Mouse (Mus musculus) gastrocnemius, postnatal 14 days (tissue): ENCODE measurements around the gene Asap3. TPM values are rescaled to one million over a fixed set of nuclear protein-coding genes. Genes with fewer than 3 reads are reported as not detected.

Experiments used
- DNase-seq: peaks from one replicate; pipeline ENCODE4 v3.0.0; 2021; ENCODE audit warnings: mixed read lengths
- intact Hi-C: fragments of 180-260 bp; cut with DNase I; formaldehyde crosslinking; loops from one replicate; pipeline ENCODE4 v1.15.1; 2025; ENCODE audit warnings: low total_unique reads
- total RNA-seq, 2 experiments: library from RNA; stranded (reverse); gene quantifications; 2 replicates each; pipeline ENCODE4 v1.2.3; 2021

Gene Asap3
- total RNA-seq, 2 experiments from 2014 or later = 4.0 to 5.9 TPM

DNA sequence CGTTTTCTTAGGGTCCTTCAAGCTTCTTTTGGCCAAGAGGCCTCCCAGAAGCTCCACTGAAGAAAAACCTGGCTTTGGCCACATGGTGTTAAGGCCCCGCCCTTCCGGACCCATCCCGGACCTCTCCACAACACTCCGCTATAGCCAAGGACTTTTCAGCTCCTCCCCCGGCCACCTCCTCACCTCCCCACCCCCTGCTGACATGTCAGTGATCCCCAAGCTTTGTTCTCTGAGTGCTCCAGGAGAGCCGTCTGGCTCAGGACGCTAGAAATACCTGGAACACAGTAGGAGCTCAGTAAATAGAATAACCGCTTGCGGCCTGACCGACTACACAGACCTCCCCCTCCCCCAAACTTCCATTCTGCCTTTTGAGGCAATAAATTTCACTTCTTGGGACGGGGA is 40.4 kb downstream of the Asap3 start:
- DNase-seq = peak; percentile 40
- intact Hi-C loops = no loop called here

- intact Hi-C loops = no loop called here
These were observed 41.2 kb downstream of the Asap3 start for GRCm38 (mm10) chr4:136247386-136247728.

GRCm38 (mm10) chr4:136247729-136248463 is 41.7 kb downstream of the Asap3 start, which contains the start of gene Tcea3:
Tcea3 (plus strand) TSS chr4:136247729.
- intact Hi-C loops = no loop called here
- peak; percentile 82 for DNase-seq

More at GRCm38 (mm10) chr4:136247386-136247728, 41.2 kb downstream of the Asap3 start:
- no peak for DNase-seq

DNA sequence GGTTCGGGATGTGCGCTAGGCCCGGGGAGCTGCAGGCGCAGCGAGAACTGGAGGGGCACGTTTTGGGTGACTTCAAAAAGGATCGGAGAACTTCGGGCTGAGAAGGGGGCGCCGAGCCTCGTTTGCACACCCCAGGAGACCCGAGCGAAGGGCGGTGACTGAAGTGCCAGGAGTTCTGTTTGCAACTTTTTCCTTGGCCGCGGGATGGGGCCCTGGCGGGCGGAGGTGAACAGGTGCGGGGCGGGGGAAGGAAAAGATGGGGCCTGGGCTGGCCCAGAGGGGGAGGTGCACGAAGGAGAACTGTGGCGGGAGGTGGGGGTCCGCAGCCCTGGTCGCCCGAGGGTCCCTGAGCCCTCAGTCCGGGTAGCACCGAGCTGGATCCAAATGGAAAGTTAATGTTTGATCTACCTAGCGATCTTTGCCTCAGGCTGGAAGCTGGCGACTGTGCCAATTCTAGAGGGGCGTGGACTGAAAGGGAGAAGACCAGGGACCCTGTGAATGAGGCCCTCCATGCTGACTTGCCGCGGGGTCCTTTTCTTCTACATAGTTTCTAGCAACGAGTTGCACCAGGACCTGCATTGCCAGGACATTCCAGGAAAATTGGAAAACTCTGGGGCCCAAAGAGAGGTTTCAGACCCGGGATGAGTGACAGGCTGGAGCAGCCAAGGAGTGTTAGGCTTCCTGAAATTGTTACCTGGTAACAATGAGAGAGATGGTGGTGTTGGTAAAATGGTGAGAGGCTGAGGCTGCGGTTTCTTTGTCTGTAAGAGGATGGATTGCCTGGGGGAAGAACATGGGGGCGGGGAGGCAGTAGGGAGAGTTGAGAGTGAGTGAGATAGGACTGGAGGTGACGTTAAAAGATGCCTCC is 42.5 kb downstream of the Asap3 start:
- DNase-seq = peak; percentile 71
- intact Hi-C loops = no loop called here

DNA sequence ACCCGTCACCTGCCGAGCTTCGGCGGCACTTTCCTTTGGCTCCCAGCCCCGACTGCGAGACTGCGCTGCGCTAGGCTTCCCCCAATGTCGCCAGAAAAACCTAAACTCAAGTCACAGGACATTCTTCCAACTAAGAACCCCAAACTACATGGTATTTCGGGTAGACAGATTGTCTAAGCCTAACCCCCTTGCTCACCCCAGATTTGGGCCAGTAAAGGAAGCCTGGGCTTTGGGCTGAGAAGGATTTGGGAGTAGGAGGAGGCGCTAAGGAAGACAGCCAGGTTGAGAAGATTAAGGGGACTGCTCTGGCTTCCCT is 43.1 kb downstream of the Asap3 start:
- DNase-seq = no peak
- intact Hi-C loops = no loop called here

DNA sequence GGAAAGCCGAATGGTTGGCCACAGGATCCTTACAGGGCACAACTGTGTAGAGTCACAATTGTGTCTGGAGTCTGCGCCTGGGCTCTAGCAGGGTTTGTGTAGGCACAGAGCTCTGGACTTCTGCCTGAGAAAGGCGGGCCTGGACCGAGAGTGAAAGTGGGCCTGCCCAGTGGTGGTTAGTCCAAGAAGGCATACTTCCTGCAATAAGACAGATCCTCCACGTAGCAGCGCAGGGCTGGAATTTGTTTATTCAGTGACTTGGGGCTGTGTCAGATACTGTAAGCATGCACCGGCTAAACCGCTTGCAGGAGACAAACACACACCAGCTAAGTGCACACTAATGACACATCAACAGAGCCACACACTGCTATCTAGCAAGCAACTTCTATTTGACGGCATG is 43.6 kb downstream of the Asap3 start:
- intact Hi-C loops = no loop called here

GRCm38 (mm10) chr4:136255919-136256318 is 49.8 kb downstream of the Asap3 start:
- DNase-seq = no peak
- intact Hi-C loops = loop anchor here (5.0 kb wide), 1 partner anchor 71 kb away; no protein-coding TSS in a partner anchor

More for the DNA sequence above, 43.6 kb downstream of the Asap3 start:
- peak; percentile 76 for DNase-seq

DNA sequence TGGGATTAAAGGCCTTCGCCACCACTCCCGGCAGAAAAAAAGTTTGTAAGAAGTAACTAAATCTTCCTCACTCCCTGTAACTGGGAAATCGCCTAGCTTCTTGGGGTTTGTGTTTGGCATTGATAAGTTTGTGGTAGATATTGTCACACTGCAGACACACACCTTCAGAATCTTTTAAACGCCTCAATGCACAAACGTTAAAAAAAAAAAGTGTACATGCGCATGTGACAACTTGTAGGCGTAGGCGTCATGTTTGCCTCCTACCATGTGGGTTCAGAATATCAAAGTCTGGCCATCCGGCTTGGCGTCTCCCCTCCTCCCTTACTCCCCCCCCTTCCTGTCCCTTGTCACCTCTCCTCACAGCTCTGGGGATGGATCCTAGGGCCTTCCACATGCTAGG is 50.5 kb downstream of the Asap3 start:
- no peak for DNase-seq
- intact Hi-C loops = loop anchor here (5.0 kb wide), 1 partner anchor 71 kb away; no protein-coding TSS in a partner anchor

- intact Hi-C loops = loop anchor here (5.0 kb wide), 1 partner anchor 67 kb away; no protein-coding TSS in a partner anchor
- no peak for DNase-seq
These were observed 53.8 kb downstream of the Asap3 start for GRCm38 (mm10) chr4:136259916-136260315.

GRCm38 (mm10) chr4:136260491-136261180 is 54.5 kb downstream of the Asap3 start:
- intact Hi-C loops = no loop called here
- DNase-seq = peak; percentile 85

DNA sequence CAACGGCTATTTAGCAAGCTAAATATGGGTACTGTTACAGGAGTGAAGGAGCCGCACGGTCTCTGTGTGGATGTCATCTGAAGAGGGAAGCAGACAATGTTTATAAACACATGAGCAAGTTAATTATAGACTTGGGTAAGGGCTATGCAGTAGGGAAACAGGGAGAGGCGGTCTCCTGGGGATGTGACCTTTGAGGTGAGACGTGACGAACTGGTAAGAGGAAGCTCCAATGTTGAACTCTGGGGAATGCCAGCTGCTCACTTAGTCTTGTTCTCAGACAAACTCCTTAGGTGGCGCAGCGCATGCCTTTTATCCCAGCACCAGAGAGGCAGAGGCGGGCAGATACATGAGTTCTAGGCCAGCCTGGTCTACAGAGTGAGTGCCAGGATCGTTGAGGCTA is 55.7 kb downstream of the Asap3 start:
- DNase-seq = no peak
- intact Hi-C loops = no loop called here

- DNase-seq = no peak
- intact Hi-C loops = no loop called here
These were observed 57.4 kb downstream of the Asap3 start for GRCm38 (mm10) chr4:136263555-136263954.

- intact Hi-C loops = no loop called here
- no peak for DNase-seq
These were observed 60.7 kb downstream of the Asap3 start for GRCm38 (mm10) chr4:136266716-136267343.

DNA sequence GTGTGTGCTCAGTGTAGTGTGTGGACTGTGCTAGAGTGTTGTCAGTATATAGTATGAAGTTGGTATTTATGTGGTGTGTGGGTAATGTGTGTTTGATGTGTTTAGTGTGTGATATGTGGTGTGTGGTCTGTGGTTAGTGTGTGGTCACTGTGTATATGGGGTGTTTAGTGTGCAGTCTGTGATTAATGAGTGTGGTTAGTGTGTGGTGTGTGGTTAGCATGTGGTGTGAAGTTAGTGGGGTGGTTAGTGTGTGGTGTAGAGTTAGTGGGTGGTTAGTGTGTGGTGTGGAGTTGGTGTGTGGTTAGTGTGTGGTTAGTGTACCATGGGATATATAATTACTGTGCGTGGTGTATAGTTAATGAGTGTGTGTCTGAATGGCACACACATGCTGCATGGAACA is 62.7 kb downstream of the Asap3 start:
- DNase-seq = no peak
- intact Hi-C loops = no loop called here

GRCm38 (mm10) chr4:136270648-136271047 is 64.5 kb downstream of the Asap3 start:
- intact Hi-C loops = no loop called here
- peak; percentile 56 for DNase-seq

DNA sequence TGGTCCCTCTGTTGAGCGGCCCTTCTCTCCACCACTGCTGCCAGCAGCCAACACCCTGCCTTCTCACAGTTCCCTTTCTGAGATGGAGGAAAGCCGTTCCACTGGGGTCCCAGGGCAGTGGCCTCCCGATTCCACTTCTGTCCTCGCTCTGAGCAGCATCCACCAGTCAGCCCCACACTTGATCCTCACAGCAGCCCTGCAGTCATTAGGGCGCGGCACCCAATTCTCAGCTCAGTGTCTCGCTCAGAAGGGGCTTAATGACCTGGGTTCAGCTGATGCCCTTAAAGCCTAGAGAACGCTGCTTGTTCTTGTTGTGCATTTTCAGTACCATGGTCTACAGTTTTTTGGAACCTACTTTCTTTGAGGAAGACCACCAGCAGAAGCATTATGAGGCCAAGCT is 74.9 kb downstream of the Asap3 start:
- intact Hi-C loops = no loop called here
- no peak for DNase-seq

DNA sequence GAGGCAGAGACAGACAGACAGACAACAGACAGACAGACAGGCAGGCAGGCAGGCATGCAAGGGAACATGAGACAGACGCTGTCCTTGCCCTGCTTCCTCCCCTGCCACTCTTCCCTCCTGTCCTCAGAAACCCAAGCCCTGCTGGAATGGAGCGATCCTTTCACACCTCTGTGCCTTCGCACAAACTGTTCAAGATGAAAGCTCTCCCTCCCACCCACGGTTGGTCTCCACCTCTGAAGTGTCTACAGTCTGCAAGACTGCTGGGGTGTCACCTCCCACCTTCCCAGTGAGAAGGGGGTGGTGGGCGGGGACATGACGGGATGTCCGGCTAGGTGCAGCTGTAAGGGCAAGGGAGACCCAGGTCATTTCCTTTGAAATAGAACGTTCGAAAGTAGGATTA is 75.4 kb downstream of the Asap3 start:
- intact Hi-C loops = no loop called here
- peak; percentile 26 for DNase-seq

DNA sequence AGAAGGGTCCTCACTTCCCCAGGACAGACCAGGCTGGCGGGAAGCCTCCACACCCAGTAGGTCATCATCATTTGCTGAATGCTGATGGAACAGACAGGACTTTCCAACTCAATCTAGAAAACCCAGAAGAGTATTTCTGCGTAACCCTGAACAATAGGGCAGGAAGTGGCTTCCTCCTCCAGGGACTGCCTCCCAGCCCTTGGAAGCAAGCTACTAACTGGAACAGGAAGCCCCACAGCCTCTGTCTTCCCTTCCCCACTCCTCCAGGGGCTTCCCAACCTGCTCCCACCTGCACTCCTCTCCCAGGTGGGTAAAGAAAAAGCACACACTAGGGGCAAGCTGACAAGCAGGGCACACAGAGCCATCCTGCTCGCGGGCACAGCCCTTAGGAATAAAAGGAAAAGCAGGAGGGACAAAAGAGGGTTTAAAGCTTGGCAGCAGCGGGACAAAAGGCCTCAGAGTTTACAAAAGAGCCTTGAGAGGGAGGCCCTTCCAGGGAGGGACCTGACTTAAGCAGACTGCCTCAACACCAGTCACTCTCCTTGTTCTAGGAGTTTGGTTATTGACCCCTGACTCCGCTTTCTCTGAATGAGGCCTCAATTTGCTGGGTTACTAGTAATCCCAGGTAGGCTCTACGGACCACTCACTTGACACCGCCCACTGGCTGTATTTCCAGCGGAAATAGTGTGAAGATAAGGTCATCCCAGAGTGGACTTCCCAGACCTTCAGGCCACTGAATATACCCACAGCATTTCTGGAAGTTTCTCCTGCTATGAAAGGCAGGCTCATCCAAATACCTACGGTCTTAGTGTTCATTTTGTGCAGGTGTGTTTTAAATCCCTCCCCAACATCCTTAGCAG is 76.7 kb downstream of the Asap3 start:
- intact Hi-C loops = no loop called here
- DNase-seq = no peak

DNA sequence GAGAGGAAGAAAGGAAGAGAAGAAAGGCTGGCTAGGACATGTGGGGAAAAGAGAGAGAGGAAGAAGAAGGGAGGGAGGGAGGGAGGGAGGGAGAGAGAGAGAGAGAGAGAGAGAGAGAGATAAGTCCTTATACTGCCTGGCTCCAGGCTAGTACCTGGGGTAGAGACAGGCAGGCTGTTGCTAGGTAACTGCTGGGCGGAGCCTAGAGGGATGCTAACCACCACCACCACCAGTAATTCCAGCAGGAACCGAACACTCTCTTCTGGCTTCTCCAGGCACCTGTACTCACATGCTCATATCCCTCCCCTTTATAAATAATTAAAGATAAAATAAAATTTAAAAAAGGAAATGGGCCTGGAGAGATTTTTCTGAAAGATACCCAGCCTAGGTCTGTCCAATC is 77.6 kb downstream of the Asap3 start:
- intact Hi-C loops = no loop called here
- DNase-seq = no peak
